Comparison of ENCODE assay signal across 19 mouse cellular contexts in genomic region chr5:146859246-146859645, GRCm38 (mm10). TPM values are rescaled to one million over a fixed set of nuclear protein-coding genes. Genes with fewer than 3 reads are reported as not detected.
A peak's percentile ranks its signal among the peaks of the same experiment; 100 is the strongest.
DNase-seq lines count a peak whose midpoint lies in the region; ATAC-seq and TF ChIP-seq lines count a peak whose summit lies in the region.
"Had no signal": no experiment of that assay in that cellular context is flagged by ENCODE, and none has a peak within 500 bp of the region (broad histone marks: within the 10 kb centered on the region; RNA-seq: fewer than 3 reads in every experiment).

No protein-coding gene starts in this region.

- no peaks in the 10 kb centered on the region for H3K4me1 ChIP-seq in hindbrain, postnatal 0 days (ENCODE audit: insufficient read depth, low read length)
- H3K4me1 ChIP-seq in hindbrain, embryonic 11.5 days (replicated peaks; ENCODE audit: control insufficient read depth, insufficient read depth, low read length): no peaks in the 10 kb centered on the region
- H3K4me1 ChIP-seq: embryonic facial prominence, embryonic 15.5 days; forebrain, embryonic 15.5 days had no signal

- H3K9ac ChIP-seq in hindbrain, postnatal 0 days (replicated peaks; ENCODE audit: low read length): no peak overlapping the region
- no peak overlapping the region for H3K9ac ChIP-seq in hindbrain, embryonic 11.5 days (ENCODE audit: low read depth, low read length)
- H3K9ac ChIP-seq: embryonic facial prominence, embryonic 15.5 days; forebrain, embryonic 15.5 days had no signal

- no peak overlapping the region for H3K4me3 ChIP-seq in hindbrain, postnatal 0 days (ENCODE audit: low read length)
- no peak overlapping the region for H3K4me3 ChIP-seq in hindbrain, embryonic 11.5 days (ENCODE audit: low read depth, low read length)
- H3K4me3 ChIP-seq: embryonic facial prominence, embryonic 15.5 days; forebrain, embryonic 15.5 days had no signal

- TF ChIP-seq CTCF in hindbrain, postnatal 0 days (IDR thresholded peaks at IDR 0.05; ENCODE audit: low read depth): no peak

- WGBS in hindbrain, postnatal 0 days: 48% methylated on average over 8 of the region's 8 CpGs
- WGBS in hindbrain, embryonic 11.5 days: 75% methylated on average over 8 of the region's 8 CpGs

- DNase-seq in frontal cortex, postnatal 25 days (ENCODE audit: low spot score in 2 of 2): no peak
- no peak for DNase-seq in hindbrain, postnatal 0 days (ENCODE audit: low spot score)
- DNase-seq in hindbrain, embryonic 11.5 days (ENCODE audit: low spot score): no peak
- peak; percentile 50 for DNase-seq in brain, adult 2 months (ENCODE audit: low read depth, low spot score)
- DNase-seq in retina, postnatal 1 day: peak; percentile 57
- DNase-seq: adrenal gland, postnatal 14 days; cerebellum, adult 8-10 months; cerebellum, postnatal 14 days; embryo, embryonic 11 days; gastrocnemius, postnatal 36 days; heart, adult 11 months; heart, postnatal 10 days; heart, postnatal 4 days had no signal

- no peaks in the 10 kb centered on the region for H3K9me3 ChIP-seq in hindbrain, postnatal 0 days (ENCODE audit: low read length)
- no peaks in the 10 kb centered on the region for H3K9me3 ChIP-seq in hindbrain, embryonic 11.5 days (ENCODE audit: control insufficient read depth, low read length)
- H3K9me3 ChIP-seq: embryonic facial prominence, embryonic 15.5 days; forebrain, embryonic 15.5 days had no signal

- no peak overlapping the region for H3K4me2 ChIP-seq in hindbrain, postnatal 0 days (ENCODE audit: low read depth, low read length)
- no peak overlapping the region for H3K4me2 ChIP-seq in hindbrain, embryonic 11.5 days (replicated peaks; ENCODE audit: low read depth, low read length)
- H3K4me2 ChIP-seq: embryonic facial prominence, embryonic 15.5 days; forebrain, embryonic 15.5 days had no signal

- no peaks in the 10 kb centered on the region for H3K36me3 ChIP-seq in hindbrain, postnatal 0 days (ENCODE audit: insufficient read depth, low read length)
- H3K36me3 ChIP-seq in hindbrain, embryonic 11.5 days (ENCODE audit: control insufficient read depth, insufficient read depth, low read length): no peaks in the 10 kb centered on the region
- H3K36me3 ChIP-seq: embryonic facial prominence, embryonic 15.5 days; forebrain, embryonic 15.5 days had no signal

- ATAC-seq in frontal cortex, adult (ENCODE audit: low TSS enrichment): peak; percentile 22; the same call in 1 of the 2 replicates
- peak; percentile 57 for ATAC-seq in hindbrain, postnatal 0 days
- no peak for ATAC-seq in hindbrain, embryonic 11.5 days (ENCODE audit: low FRiP score)
- no peak for ATAC-seq in erythroblast, adult 5-6 weeks (replicated peaks; ENCODE audit: low FRiP score, poor library complexity, severe bottlenecking)
- ATAC-seq: inflammation-experienced regulatory T-cells, adult 6 months; intestine, postnatal 0 days had no signal

- H3K27me3 ChIP-seq in hindbrain, postnatal 0 days (ENCODE audit: insufficient read depth, low read length): no peaks in the 10 kb centered on the region
- H3K27me3 ChIP-seq in hindbrain, embryonic 11.5 days (ENCODE audit: control insufficient read depth, insufficient read depth, low read length): no peaks in the 10 kb centered on the region
- H3K27me3 ChIP-seq: embryonic facial prominence, embryonic 15.5 days; forebrain, embryonic 15.5 days had no signal

- H3K27ac ChIP-seq in hindbrain, postnatal 0 days: peak overlapping the region; percentile 32; the same call in 1 of the 2 replicates
- H3K27ac ChIP-seq in hindbrain, embryonic 11.5 days (ENCODE audit: low read depth, low read length): no peak overlapping the region
- H3K27ac ChIP-seq: embryonic facial prominence, embryonic 15.5 days; forebrain, embryonic 15.5 days had no signal

RNA-seq across cellular contexts. Expression of gene Rasl11a, which starts 14.4 kb away (rescaled TPM):
- 13.3 and 15.4 TPM in 2 replicates for total RNA-seq in hindbrain, postnatal 0 days (2014; rRNA removed)
- polyA plus RNA-seq in hindbrain, postnatal 0 days (2015; fragmentation: Nextera tagmentation; extraction: Ambion mirVana): 13.2 and 13.9 TPM in 2 replicates
- polyA plus RNA-seq in hindbrain, embryonic 11.5 days (2014; fragmentation: Nextera tagmentation; extraction: Ambion mirVana): 18.8 and 19.0 TPM in 2 replicates
- not detected in 2 replicates for total RNA-seq in erythroblast, adult 5-6 weeks (2015; ENCODE audit: low replicate concordance)
- total RNA-seq in erythroblast, adult 5-6 weeks (2017; ENCODE audit: low replicate concordance): not detected in 2 replicates

RNA-seq across cellular contexts. Expression of gene Rpl21, which starts 26.6 kb away (rescaled TPM):
- 148 and 151 TPM in 2 replicates for total RNA-seq in hindbrain, postnatal 0 days (2014; rRNA removed)
- 346 and 347 TPM in 2 replicates for polyA plus RNA-seq in hindbrain, postnatal 0 days (2015; fragmentation: Nextera tagmentation; extraction: Ambion mirVana)
- 508 and 515 TPM in 2 replicates for polyA plus RNA-seq in hindbrain, embryonic 11.5 days (2014; fragmentation: Nextera tagmentation; extraction: Ambion mirVana)
- total RNA-seq in erythroblast, adult 5-6 weeks (2015; ENCODE audit: low replicate concordance): 373 and 491 TPM in 2 replicates
- 439 and 475 TPM in 2 replicates for total RNA-seq in erythroblast, adult 5-6 weeks (2017; ENCODE audit: low replicate concordance)

Comparison
In these comparisons a context has a peak if more than half of its experiments do, and no peak if none do; other contexts are left out.
1. ATAC-seq: peak in frontal cortex, adult (single experiment) and hindbrain, postnatal 0 days (single experiment); none in hindbrain, embryonic 11.5 days (single experiment) and erythroblast, adult 5-6 weeks (single experiment).
2. DNase-seq: peak in brain, adult 2 months (single experiment) and retina, postnatal 1 day (single experiment); none in frontal cortex, postnatal 25 days (0 of 2), hindbrain, postnatal 0 days (single experiment) and hindbrain, embryonic 11.5 days (single experiment).
3. RNA of gene Rasl11a, which starts 14.4 kb away (total RNA-seq): 13.3 to 15.4 TPM in hindbrain, postnatal 0 days; not detected in erythroblast, adult 5-6 weeks; every median in the first group is over 10 times any median in the second.